Mouse (Mus musculus) cerebellum, postnatal 14 days (tissue): ENCODE measurements around the gene Pgap3.

Experiments
- DNase-seq, 2 experiments: peaks; one replicate each; pipeline ENCODE4 v3.0.0; 2021; ENCODE audit warnings: mixed read lengths in 2 of 2

Pgap3 gene

GRCm38 (mm10) chr11:98400161-98400726 lies at the start of gene Pgap3:
Pgap3 (minus strand) TSS chr11:98400490.
- peak; percentile 91 for DNase-seq

GRCm38 (mm10) chr11:98449419-98449818 lies 49.1 kb upstream of the Pgap3 start:
- peak; percentile 14 to 39 for DNase-seq

GRCm38 (mm10) chr11:98448191-98448790 lies 48.0 kb upstream of the Pgap3 start:
- no peak for DNase-seq

- DNase-seq, result no peak
Measured at GRCm38 (mm10) chr11:98447475-98447834, 47.2 kb upstream of the Pgap3 start.

- DNase-seq, result peak; percentile 46 to 64
Measured at GRCm38 (mm10) chr11:98446562-98447474, 46.5 kb upstream of the Pgap3 start.

GRCm38 (mm10) chr11:98446213-98446561 lies 45.9 kb upstream of the Pgap3 start, which contains the start of gene Grb7:
Grb7 (plus strand) TSS chr11:98446394.
- DNase-seq, result no peak

GRCm38 (mm10) chr11:98445679-98446078 lies 45.4 kb upstream of the Pgap3 start:
- no peak for DNase-seq

GRCm38 (mm10) chr11:98445238-98445637 lies 44.9 kb upstream of the Pgap3 start:
- no peak for DNase-seq

- no peak for DNase-seq
Measured at GRCm38 (mm10) chr11:98443688-98444087, 43.4 kb upstream of the Pgap3 start.

- DNase-seq, result peak; percentile 99
Measured at GRCm38 (mm10) chr11:98438331-98439158, 38.3 kb upstream of the Pgap3 start, which contains the start of gene Mien1. Mien1 (minus strand) TSS chr11:98438991.

- no peak for DNase-seq
Measured at GRCm38 (mm10) chr11:98437441-98437840, 37.2 kb upstream of the Pgap3 start.

- DNase-seq, result no peak
Measured at GRCm38 (mm10) chr11:98435723-98436122, 35.4 kb upstream of the Pgap3 start.

- no peak for DNase-seq
Measured at GRCm38 (mm10) chr11:98431743-98432502, 31.6 kb upstream of the Pgap3 start.

- DNase-seq, result no peak
Measured at GRCm38 (mm10) chr11:98428436-98428835, 28.1 kb upstream of the Pgap3 start.

GRCm38 (mm10) chr11:98426592-98426991 lies 26.3 kb upstream of the Pgap3 start:
- no peak for DNase-seq

- no peak for DNase-seq
Measured at GRCm38 (mm10) chr11:98418939-98419547, 18.8 kb upstream of the Pgap3 start.

- no peak for DNase-seq
Measured at GRCm38 (mm10) chr11:98418273-98418672, 18.0 kb upstream of the Pgap3 start.

GRCm38 (mm10) chr11:98417074-98417473 lies 16.8 kb upstream of the Pgap3 start:
- DNase-seq, result no peak

- no peak for DNase-seq
Measured at GRCm38 (mm10) chr11:98414162-98414561, 13.9 kb upstream of the Pgap3 start.

- no peak for DNase-seq
Measured at GRCm38 (mm10) chr11:98413731-98414130, 13.4 kb upstream of the Pgap3 start.

GRCm38 (mm10) chr11:98412797-98413301 lies 12.6 kb upstream of the Pgap3 start:
- no peak for DNase-seq
